Mouse (Mus musculus) G1E (cell line): ENCODE results near the gene Cyp1a2.

Experiments used
- CTCF ChIP-seq: IDR thresholded peaks from 2 replicates; pipeline ENCODE4 v1.5.1; 2012; ENCODE audit warnings: low read depth, low read length, inconsistent platforms, mixed read lengths
- GATA1 ChIP-seq: IDR thresholded peaks from 2 replicates; pipeline ENCODE4 v1.6.1; 2012; ENCODE audit warnings: borderline replicate concordance, low read length, inconsistent platforms, mixed read lengths
- POLR2AphosphoS5 ChIP-seq: IDR thresholded peaks from 2 replicates; pipeline ENCODE4 v1.6.1; 2012; ENCODE audit warnings: low read depth, low read length, inconsistent platforms; ENCODE audit not compliant: insufficient replicate concordance
- TAL1 ChIP-seq: conservative IDR thresholded peaks from 2 replicates; pipeline ENCODE4 v1.6.1; 2012; ENCODE audit warnings: low read depth, low read length, inconsistent platforms, mixed read lengths

DNA sequence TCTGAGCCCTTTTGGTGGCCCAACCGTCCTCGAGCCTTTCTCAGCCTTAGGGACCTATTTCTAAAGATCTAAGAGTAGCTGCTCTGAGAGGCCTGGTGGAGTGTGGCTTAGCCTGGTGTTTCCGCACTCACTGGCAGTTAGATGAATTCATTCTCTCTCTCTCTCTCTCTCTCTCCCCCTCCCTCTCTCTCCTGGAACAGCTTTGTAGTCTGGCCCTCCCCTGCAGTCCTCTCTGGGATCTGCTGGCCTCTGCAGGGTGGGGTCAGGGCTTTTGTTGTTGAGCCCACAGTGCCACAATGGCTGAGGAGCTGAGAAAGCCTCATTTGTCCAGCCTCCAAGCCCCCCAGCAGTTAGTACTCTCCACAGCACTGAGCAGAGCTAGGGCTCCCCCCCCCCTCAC is 30.6 kb downstream of the Cyp1a2 start:
- TF ChIP-seq CTCF (no peak), POLR2AphosphoS5 (no peak), TAL1 (no peak), GATA1 (no peak)
